9 mouse cellular contexts compared by ENCODE assay signal in the genomic region with DNA sequence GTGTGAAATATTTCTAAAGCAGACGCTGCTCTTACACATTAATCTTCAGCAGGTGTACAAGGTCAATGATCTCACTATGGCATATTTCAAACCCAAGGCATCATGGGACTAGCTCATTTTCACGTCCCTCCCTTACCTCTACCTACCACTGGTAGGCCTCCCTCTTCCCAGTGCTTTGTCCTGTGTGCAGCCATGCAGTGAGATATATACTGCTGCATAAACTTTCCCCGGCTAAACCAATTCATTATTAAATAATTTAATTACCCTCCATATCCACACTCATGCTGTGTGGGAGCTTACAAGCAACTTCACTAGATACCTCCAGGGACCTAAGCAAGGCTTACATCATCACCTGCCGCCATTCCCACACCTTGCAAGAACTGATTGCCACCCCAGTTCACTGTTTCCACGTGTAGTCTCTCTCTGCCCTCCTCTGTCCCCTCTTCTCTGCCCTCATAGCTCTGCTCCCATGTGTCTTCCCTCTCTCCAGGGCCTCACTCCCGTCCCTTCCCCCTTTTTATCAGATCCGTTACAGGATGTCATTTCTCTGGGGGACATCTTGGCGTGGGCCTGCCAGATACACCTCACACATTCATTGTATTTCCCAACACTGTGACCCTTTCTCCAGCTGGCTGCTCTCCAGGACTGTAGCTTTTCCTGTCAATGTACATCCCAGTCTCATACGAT.
A peak's percentile ranks its signal among the peaks of the same experiment; 100 is the strongest.
DNase-seq lines count a peak whose midpoint lies in the region; ATAC-seq and TF ChIP-seq lines count a peak whose summit lies in the region.
"Had no signal": no experiment of that assay in that cellular context is flagged by ENCODE, and none has a peak within 500 bp of the region (broad histone marks: within the 10 kb centered on the region; RNA-seq: fewer than 3 reads in every experiment).

No protein-coding gene starts in this region.

- no peaks in the 10 kb centered on the region for H3K9me3 ChIP-seq in heart, postnatal 0 days (replicated peaks; ENCODE audit: control insufficient read depth, low read length)
- H3K9me3 ChIP-seq in lung, embryonic 14.5 days (ENCODE audit: low read depth, low read length), result no peaks in the 10 kb centered on the region
- no peaks in the 10 kb centered on the region for H3K9me3 ChIP-seq in hindbrain, embryonic 16.5 days (ENCODE audit: control insufficient read depth, low read length)
- H3K9me3 ChIP-seq in liver, embryonic 16.5 days (replicated peaks; ENCODE audit: control insufficient read depth, low read length), result no peaks in the 10 kb centered on the region

- peak; percentile 66 for DNase-seq in heart, postnatal 0 days (ENCODE audit: low spot score)
- DNase-seq in heart, adult 9 months (ENCODE audit: low spot score in 2 of 2), result no peak
- peak; percentile 86 for DNase-seq in lung, embryonic 14.5 days
- no peak for DNase-seq in lung, adult 2 months
- DNase-seq in layer of hippocampus, postnatal 25 days (ENCODE audit: extremely low spot score in 1 of 2, low spot score in 1 of 2), result no peak
- DNase-seq: cerebellum, postnatal 25 days had no signal

- TF ChIP-seq EP300 in heart, postnatal 0 days (IDR thresholded peaks at IDR 0.05; ENCODE audit: low read depth), result no peak

- 23% methylated on average over 9 of the region's 9 CpGs for WGBS in heart, postnatal 0 days
- WGBS in lung, embryonic 14.5 days, result 34% methylated on average over 9 of the region's 9 CpGs
- 52% methylated on average over 9 of the region's 9 CpGs for WGBS in lung, adult 2 months
- WGBS in hindbrain, embryonic 16.5 days, result 48% methylated on average over 9 of the region's 9 CpGs
- 49% methylated on average over 9 of the region's 9 CpGs for WGBS in liver, embryonic 16.5 days (ENCODE audit: insufficient replicate concordance)

- no peaks in the 10 kb centered on the region for H3K36me3 ChIP-seq in heart, postnatal 0 days (replicated peaks; ENCODE audit: control insufficient read depth, insufficient read depth, low read length)
- no peaks in the 10 kb centered on the region for H3K36me3 ChIP-seq in lung, embryonic 14.5 days (ENCODE audit: insufficient read depth)
- H3K36me3 ChIP-seq in hindbrain, embryonic 16.5 days (ENCODE audit: control insufficient read depth, insufficient read depth, low read length), result no peaks in the 10 kb centered on the region
- no peaks in the 10 kb centered on the region for H3K36me3 ChIP-seq in liver, embryonic 16.5 days (ENCODE audit: control insufficient read depth, insufficient read depth)

- H3K27ac ChIP-seq in heart, postnatal 0 days (ENCODE audit: low read depth), result peak overlapping the region; percentile 52
- H3K27ac ChIP-seq in lung, embryonic 14.5 days (ENCODE audit: low read depth), result peak overlapping the region; percentile 65
- H3K27ac ChIP-seq in hindbrain, embryonic 16.5 days (ENCODE audit: low read depth, low read length), result no peak overlapping the region
- no peak overlapping the region for H3K27ac ChIP-seq in liver, embryonic 16.5 days (ENCODE audit: low read length)
- H3K27ac ChIP-seq: macrophage had no signal

- H3K4me1 ChIP-seq in heart, postnatal 0 days (ENCODE audit: control insufficient read depth, insufficient read depth), result peaks cover 37% of the 10 kb centered on the region
- H3K4me1 ChIP-seq in lung, embryonic 14.5 days (ENCODE audit: insufficient read depth), result peaks cover 26% of the 10 kb centered on the region
- peaks cover 5% of the 10 kb centered on the region for H3K4me1 ChIP-seq in lung, adult 2 months (ENCODE audit: control insufficient read depth, insufficient read depth, low read length)
- H3K4me1 ChIP-seq in hindbrain, embryonic 16.5 days (ENCODE audit: control insufficient read depth, insufficient read depth, low read depth, low read length), result no peaks in the 10 kb centered on the region; the same call in 1 of the 2 replicates
- peaks cover 7% of the 10 kb centered on the region for H3K4me1 ChIP-seq in liver, embryonic 16.5 days (ENCODE audit: control insufficient read depth, low read depth, low read length)

- ATAC-seq in heart, postnatal 0 days (ENCODE audit: insufficient read depth, low read depth), result peak; percentile 64; the same call in 1 of the 2 replicates
- peak; percentile 70 for ATAC-seq in lung, embryonic 14.5 days (ENCODE audit: insufficient read depth)
- peak; percentile 37; the same call in 1 of the 2 replicates for ATAC-seq in hindbrain, embryonic 16.5 days
- ATAC-seq in liver, embryonic 16.5 days (ENCODE audit: low read depth), result peak; percentile 56

- H3K27me3 ChIP-seq in heart, postnatal 0 days (ENCODE audit: control insufficient read depth, insufficient read depth, low read length), result no peaks in the 10 kb centered on the region
- no peaks in the 10 kb centered on the region for H3K27me3 ChIP-seq in lung, embryonic 14.5 days (ENCODE audit: insufficient read depth, low read length)
- H3K27me3 ChIP-seq in hindbrain, embryonic 16.5 days (replicated peaks; ENCODE audit: control insufficient read depth, insufficient read depth, low read length), result no peaks in the 10 kb centered on the region
- H3K27me3 ChIP-seq in liver, embryonic 16.5 days (ENCODE audit: control insufficient read depth, insufficient read depth, low read depth, low read length), result no peaks in the 10 kb centered on the region

- no peak overlapping the region for H3K9ac ChIP-seq in heart, postnatal 0 days (replicated peaks; ENCODE audit: low read depth, low read length)
- no peak overlapping the region for H3K9ac ChIP-seq in lung, embryonic 14.5 days
- H3K9ac ChIP-seq in hindbrain, embryonic 16.5 days (ENCODE audit: low read depth, low read length), result no peak overlapping the region
- H3K9ac ChIP-seq in liver, embryonic 16.5 days (ENCODE audit: low read depth, low read length), result no peak overlapping the region

- TF ChIP-seq POLR2A in lung, adult 2 months (IDR thresholded peaks at IDR 0.05; ENCODE audit: borderline replicate concordance, extremely low read depth, low read depth, low read length), result no peak

- no peak overlapping the region for H3K4me3 ChIP-seq in heart, postnatal 0 days (ENCODE audit: low read depth, low read length)
- H3K4me3 ChIP-seq in lung, embryonic 14.5 days (ENCODE audit: low read depth, low read length), result no peak overlapping the region
- H3K4me3 ChIP-seq in lung, adult 2 months (replicated peaks; ENCODE audit: extremely low read depth, low read depth, low read length), result no peak overlapping the region
- H3K4me3 ChIP-seq in hindbrain, embryonic 16.5 days (ENCODE audit: low read length), result no peak overlapping the region
- H3K4me3 ChIP-seq in liver, embryonic 16.5 days (ENCODE audit: low read depth, low read length), result no peak overlapping the region

- H3K4me2 ChIP-seq in heart, postnatal 0 days (ENCODE audit: low read depth, low read length), result 0 out of 2 replicates have a peak overlapping the region, but pooled peaks have one; percentile 14
- peak overlapping the region; percentile 12; the same call in 1 of the 2 replicates for H3K4me2 ChIP-seq in lung, embryonic 14.5 days
- no peak overlapping the region for H3K4me2 ChIP-seq in hindbrain, embryonic 16.5 days (ENCODE audit: low read length)
- no peak overlapping the region for H3K4me2 ChIP-seq in liver, embryonic 16.5 days (ENCODE audit: low read depth, low read length)

- TF ChIP-seq CTCF in heart, postnatal 0 days (IDR thresholded peaks at IDR 0.05; ENCODE audit: low read depth), result no peak
- TF ChIP-seq CTCF in lung, embryonic 14.5 days (IDR thresholded peaks at IDR 0.05; ENCODE audit: low read depth), result no peak
- TF ChIP-seq CTCF in lung, adult 2 months (IDR thresholded peaks at IDR 0.05; ENCODE audit: insufficient read depth, low read length), result no peak

Comparison
In these comparisons a context has a peak if more than half of its experiments do, and no peak if none do; other contexts are left out.
1. DNase-seq: peak in heart, postnatal 0 days (single experiment) and lung, embryonic 14.5 days (single experiment); none in heart, adult 9 months (0 of 2), lung, adult 2 months (single experiment) and layer of hippocampus, postnatal 25 days (0 of 2).
2. H3K27ac ChIP-seq: peak in heart, postnatal 0 days (single experiment) and lung, embryonic 14.5 days (single experiment); none in hindbrain, embryonic 16.5 days (single experiment) and liver, embryonic 16.5 days (single experiment).
3. H3K4me2 ChIP-seq: peak in heart, postnatal 0 days (single experiment) and lung, embryonic 14.5 days (single experiment); none in hindbrain, embryonic 16.5 days (single experiment) and liver, embryonic 16.5 days (single experiment).
4. Peak in every context shown above with its lines, with median percentiles within 50 percentile points of each other: ATAC-seq.